Mouse (Mus musculus) retina, adult 2 months (tissue): ENCODE measurements around the gene Slc23a3.

Source experiments
- DNase-seq: peaks from one replicate; pipeline ENCODE4 v3.0.0-alpha.2; 2012; ENCODE audit warnings: low read depth, low spot score

Gene Slc23a3

GRCm38 (mm10) chr1:75138448-75138847 lies 4.8 kb upstream of the Slc23a3 start:
- no peak for DNase-seq

GRCm38 (mm10) chr1:75136730-75137129 lies 3.0 kb upstream of the Slc23a3 start:
- no peak for DNase-seq

DNA sequence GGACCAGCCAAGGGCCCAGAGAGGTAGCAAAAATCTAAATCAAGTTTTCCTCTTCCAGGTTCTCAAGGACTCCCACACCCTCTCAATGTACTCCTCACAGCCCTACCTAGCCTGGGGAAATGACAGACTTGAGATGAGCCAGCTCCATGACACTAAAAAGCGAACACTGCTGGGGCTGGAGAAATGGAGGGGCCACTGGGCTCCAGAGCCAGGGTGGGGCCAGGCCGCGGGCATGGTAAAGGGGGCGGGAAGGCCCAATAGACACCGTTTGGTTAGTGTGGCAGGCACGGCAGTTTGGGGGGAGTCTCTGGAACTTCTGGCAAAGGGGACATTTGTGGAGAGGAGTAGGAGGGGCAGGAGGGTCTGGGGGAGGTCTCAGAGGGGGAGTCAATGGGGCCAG lies 2.6 kb upstream of the Slc23a3 start:
- no peak for DNase-seq

- no peak for DNase-seq
Observed at GRCm38 (mm10) chr1:75128641-75129040, 5.0 kb downstream of the Slc23a3 start.

DNA sequence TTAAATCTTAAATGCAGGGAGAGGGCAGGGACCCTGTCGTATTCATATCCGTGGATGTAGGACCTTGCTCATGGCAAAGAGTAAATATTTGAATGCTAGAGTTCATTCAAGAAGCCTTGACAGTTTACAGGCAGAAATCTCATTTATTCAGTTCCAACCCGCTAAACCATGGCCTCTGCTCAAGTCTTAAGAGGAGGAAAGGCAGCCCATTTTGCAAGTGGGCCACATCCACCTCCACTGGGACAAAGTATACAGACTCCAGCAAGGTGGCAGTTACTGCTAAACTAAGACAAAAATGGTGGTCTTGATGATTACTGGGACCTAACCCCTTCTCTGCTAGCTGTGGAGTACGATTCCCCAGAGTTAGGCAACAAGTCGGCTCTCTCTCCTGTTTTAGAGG lies 8.3 kb downstream of the Slc23a3 start:
- DNase-seq, result no peak

- DNase-seq, result peak; percentile 95
Observed at GRCm38 (mm10) chr1:75124346-75125321, 9.1 kb downstream of the Slc23a3 start, which contains the start of gene Nhej1. Gene Nhej1, minus strand, starts transcription at chr1:75125200.

- no peak for DNase-seq
Observed at GRCm38 (mm10) chr1:75122211-75122610, 11.5 kb downstream of the Slc23a3 start.
